Mouse (Mus musculus) erythroblast, embryonic 14.5 days (primary cell): ENCODE results near the gene Rraga. TPM values are rescaled to one million over a fixed set of nuclear protein-coding genes. Genes with fewer than 3 reads are reported as not detected.
"Not testable (repeated sequence)": the region's sequence is repeated elsewhere in the genome, so short reads cannot be mapped to it uniquely, and the experiment has no call there.

Experiments used
- H3K27me3 ChIP-seq: 2 replicates; pipeline ENCODE4 v1.6.1; 2012; ENCODE audit warnings: inconsistent platforms; ENCODE audit not compliant: control insufficient read depth
- H3K36me3 ChIP-seq: 2 replicates; pipeline ENCODE4 v1.6.1; 2012; ENCODE audit warnings: mild to moderate bottlenecking, inconsistent platforms; ENCODE audit not compliant: control insufficient read depth
- H3K4me1 ChIP-seq: 2 replicates; pipeline ENCODE4 v1.6.1; 2012; ENCODE audit warnings: inconsistent platforms; ENCODE audit not compliant: control insufficient read depth
- H3K4me3 ChIP-seq: replicated peaks from 2 replicates; pipeline ENCODE3; 2012; ENCODE audit warnings: moderate library complexity, mild to moderate bottlenecking, inconsistent platforms
- H3K9me3 ChIP-seq: 2 replicates; pipeline ENCODE4 v1.6.1; 2012; ENCODE audit warnings: low read length, inconsistent platforms, mixed read lengths; ENCODE audit not compliant: control insufficient read depth
- GATA1 ChIP-seq: IDR thresholded peaks from 2 replicates; pipeline ENCODE4 v1.6.1; 2012; ENCODE audit warnings: low read length, inconsistent platforms, mixed read lengths
- TAL1 ChIP-seq: IDR thresholded peaks from 3 replicates; pipeline ENCODE4 v1.6.1; 2012; ENCODE audit warnings: low read length, inconsistent platforms, mixed read lengths
- polyA plus RNA-seq: library from polyadenylated mRNA; stranded (reverse); fragments of >175 nt; gene quantifications from 2 replicates; pipeline ENCODE4 v1.2.3, GENCODE M21; 2012

The Rraga gene
- polyA plus RNA-seq, 1 experiment: 5.9 TPM

GRCm38 (mm10) chr4:86625463-86625862, 50.0 kb downstream of the Rraga start:
- H3K27me3 ChIP-seq: no peaks in the 10 kb centered on the region
- no peaks in the 10 kb centered on the region for H3K9me3 ChIP-seq
- no peaks in the 10 kb centered on the region; the same call in 1 of the 2 replicates for H3K36me3 ChIP-seq
- H3K4me1 ChIP-seq: no peaks in the 10 kb centered on the region
- H3K4me3 ChIP-seq: no peak overlapping the region
- TF ChIP-seq TAL1 (no peak), GATA1 (no peak)

- not testable (repeated sequence) for H3K4me3 ChIP-seq, H3K27me3 ChIP-seq, H3K9me3 ChIP-seq, H3K36me3 ChIP-seq, H3K4me1 ChIP-seq
Observed at GRCm38 (mm10) chr4:86626496-86626895, 51.0 kb downstream of the Rraga start.

Other genes starting within 250 kb of the Rraga start
- not detected in 2 replicates for gene Saxo1, start 17.3 kb upstream of the Rraga start, polyA plus RNA-seq
- gene Haus6, start 36.4 kb downstream of the Rraga start, polyA plus RNA-seq: 1.2 and 1.5 TPM in 2 replicates
- 9.5 and 11.1 TPM in 2 replicates for gene Plin2, start 94.4 kb downstream of the Rraga start, polyA plus RNA-seq
- gene Dennd4c, start 172.9 kb downstream of the Rraga start, polyA plus RNA-seq: 0.02 and 0.13 TPM in 2 replicates